Mouse (Mus musculus) liver, embryonic 13.5 days (tissue): Measurements from ENCODE around the gene AC141477.1. TPM values are rescaled to one million over a fixed set of nuclear protein-coding genes. Genes with fewer than 3 reads are reported as not detected.

Source experiments
- ATAC-seq: fragments of 200-750 bp; cut with Nextera tagmentation; 2 replicates; pipeline ENCODE4 v1.8.0; 2017; ENCODE audit warnings: low read depth, mild to moderate bottlenecking, moderate number of reproducible peaks, moderate library complexity
- DNase-seq: peaks from one replicate; pipeline ENCODE4 v3.0.0; 2022
- H3K27ac ChIP-seq: fragments of 300-500 bp; sonication (generic); 2 replicates; pipeline ENCODE4 v1.5.1; 2015; ENCODE audit warnings: moderate library complexity, mild to moderate bottlenecking, inconsistent platforms
- H3K27me3 ChIP-seq: fragments of 300-500 bp; sonication (generic); 2 replicates; pipeline ENCODE4 v1.6.1; 2015; ENCODE audit warnings: mild to moderate bottlenecking, inconsistent platforms
- H3K36me3 ChIP-seq: fragments of 300-500 bp; sonication (generic); 2 replicates; pipeline ENCODE4 v1.6.1; 2015; ENCODE audit warnings: mild to moderate bottlenecking, inconsistent platforms
- H3K4me1 ChIP-seq: fragments of 300-500 bp; sonication (generic); replicated peaks from 2 replicates; pipeline ENCODE4 v1.6.1; 2015; ENCODE audit warnings: inconsistent platforms
- H3K4me2 ChIP-seq: fragments of 300-500 bp; sonication (generic); 2 replicates; pipeline ENCODE4 v1.6.1; 2015; ENCODE audit warnings: inconsistent platforms, mild to moderate bottlenecking, moderate library complexity
- H3K4me3 ChIP-seq: fragments of 300-500 bp; sonication (generic); replicated peaks from 2 replicates; pipeline ENCODE4 v1.5.1; 2015; ENCODE audit warnings: mild to moderate bottlenecking, inconsistent platforms
- H3K9ac ChIP-seq: fragments of 300-500 bp; sonication (generic); 2 replicates; pipeline ENCODE4 v1.6.1; 2015; ENCODE audit warnings: mild to moderate bottlenecking, inconsistent platforms
- H3K9me3 ChIP-seq: fragments of 300-500 bp; sonication (generic); replicated peaks from 2 replicates; pipeline ENCODE4 v1.6.1; 2016; ENCODE audit warnings: inconsistent platforms
- WGBS: fragments of 180-500 bp; shearing (Covaris S2); methylation state at CpG from one replicate; pipeline ENCODE4 v1.1.7; 2015; ENCODE audit not compliant: insufficient replicate concordance; 5-methylcytosine and 5-hydroxymethylcytosine counted together
- polyA plus RNA-seq: library from polyadenylated mRNA; unstranded; fragments of >200 nt; fragmentation: Nextera tagmentation; extraction: Ambion mirVana; gene quantifications from 2 replicates; pipeline ENCODE4 v1.2.1, GENCODE M21; 2015

AC141477.1 gene
- polyA plus RNA-seq: not detected in 2 replicates

- no peak for DNase-seq
- Histone ChIP-seq H3K36me3 (peaks cover 56% of the 10 kb centered on the region), H3K27me3 (no peaks in the 10 kb centered on the region), H3K4me1 (peaks cover 30% of the 10 kb centered on the region), H3K4me2 (peak within 1 kb of the TSS; percentile 85), H3K9ac (peak within 1 kb of the TSS; percentile 87; the same call in 1 of the 2 replicates), H3K27ac (no peak within 1 kb of the TSS), H3K4me3 (peak within 1 kb of the TSS; percentile 85), H3K9me3 (no peaks in the 10 kb centered on the region)
- no peak for ATAC-seq
- 90% methylated on average over 17 of the region's 17 CpGs for WGBS
Observed at GRCm38 (mm10) chr10:76440281-76440680, at the start of gene AC141477.1. Gene AC141477.1 (minus strand): TSS chr10:76440444.

DNA sequence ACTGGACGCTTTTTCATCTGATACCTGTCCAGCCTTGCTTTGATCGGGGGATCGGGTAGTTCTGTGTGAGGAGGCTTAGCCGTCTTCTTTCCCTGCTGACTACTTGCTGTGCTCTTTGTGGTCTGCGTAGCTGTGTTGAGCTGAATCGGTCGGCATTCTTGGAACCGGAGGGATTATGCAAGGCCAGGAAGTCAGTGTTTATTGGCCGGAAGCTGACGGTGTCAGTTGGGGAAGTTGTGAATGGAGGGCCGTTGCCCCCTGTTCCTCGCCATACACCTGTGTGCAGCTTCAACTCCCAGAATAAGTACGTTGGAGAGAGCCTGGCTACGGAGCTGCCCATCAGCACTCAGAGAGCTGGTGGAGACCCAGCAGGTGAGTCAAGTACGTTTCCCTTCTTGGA is 49.0 kb upstream of the AC141477.1 start:
- Histone ChIP-seq H3K4me3 (no peak overlapping the region), H3K9ac (no peak overlapping the region), H3K4me2 (no peak overlapping the region), H3K4me1 (peaks cover 26% of the 10 kb centered on the region), H3K9me3 (no peaks in the 10 kb centered on the region), H3K36me3 (peaks cover 91% of the 10 kb centered on the region), H3K27ac (peak overlapping the region; percentile 34; the same call in 1 of the 2 replicates), H3K27me3 (no peaks in the 10 kb centered on the region)
- DNase-seq: no peak
- no peak for ATAC-seq
- 72% methylated on average over 15 of the region's 15 CpGs for WGBS

DNA sequence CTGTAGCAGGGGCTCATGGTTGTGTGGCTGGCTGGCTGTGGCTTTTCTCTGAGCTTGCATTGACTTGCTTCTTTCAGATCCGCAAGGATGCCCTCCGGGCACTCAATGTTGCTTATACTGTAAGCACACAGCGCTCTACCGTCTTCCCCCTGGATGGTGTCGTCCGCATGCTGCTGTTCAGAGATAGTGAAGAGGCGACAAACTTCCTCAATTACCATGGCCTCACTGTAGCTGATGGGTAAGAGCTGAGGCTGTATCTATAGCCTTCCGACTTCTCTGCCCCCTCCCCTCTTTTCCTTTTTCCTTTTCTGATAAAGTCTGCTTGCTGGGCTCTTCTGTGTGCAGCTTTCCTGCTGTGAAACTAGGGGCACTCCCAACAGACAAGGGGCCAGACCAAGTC is 48.0 kb upstream of the AC141477.1 start:
- no peaks in the 10 kb centered on the region for H3K27me3 ChIP-seq
- H3K4me3 ChIP-seq: no peak overlapping the region
- peaks cover 17% of the 10 kb centered on the region for H3K4me1 ChIP-seq
- ATAC-seq (peak; percentile 78), DNase-seq (peak; percentile 40)
- H3K9ac ChIP-seq: no peak overlapping the region
- 29% methylated on average over 8 of the region's 8 CpGs for WGBS
- no peak overlapping the region for H3K4me2 ChIP-seq
- peak overlapping the region; percentile 34 for H3K27ac ChIP-seq
- peaks cover 91% of the 10 kb centered on the region for H3K36me3 ChIP-seq
- no peaks in the 10 kb centered on the region for H3K9me3 ChIP-seq

GRCm38 (mm10) chr10:76486302-76486701 is 46.1 kb upstream of the AC141477.1 start:
- Histone ChIP-seq H3K27ac (no peak overlapping the region), H3K4me2 (no peak overlapping the region), H3K9ac (no peak overlapping the region), H3K27me3 (no peaks in the 10 kb centered on the region), H3K36me3 (peaks cover 97% of the 10 kb centered on the region), H3K4me1 (peaks cover 15% of the 10 kb centered on the region; the same call in 1 of the 2 replicates), H3K9me3 (no peaks in the 10 kb centered on the region), H3K4me3 (no peak overlapping the region)
- DNase-seq (no peak), ATAC-seq (no peak)
- 59% methylated on average over 2 of the region's 2 CpGs for WGBS

DNA sequence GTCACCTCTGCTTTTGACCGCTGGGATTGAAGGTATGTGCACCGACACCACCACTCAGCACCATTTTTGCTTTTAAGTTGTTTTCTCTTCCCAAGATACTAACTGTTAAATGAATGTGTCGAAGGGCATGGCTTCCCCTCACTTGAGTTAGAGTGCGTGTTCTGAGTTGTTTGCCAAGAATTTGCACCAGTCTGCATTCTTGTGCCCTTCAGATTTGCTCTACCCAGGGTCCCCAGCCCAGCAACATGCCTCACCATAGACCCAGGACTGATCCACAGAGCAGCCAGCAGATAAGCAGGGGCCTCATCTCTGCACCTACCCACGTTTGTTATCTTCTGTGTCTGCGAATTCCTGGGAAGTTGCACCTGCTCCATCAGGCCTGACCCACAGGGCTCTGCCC is 41.2 kb upstream of the AC141477.1 start:
- H3K27me3 ChIP-seq: no peaks in the 10 kb centered on the region
- 76% methylated on average over 6 of the region's 6 CpGs for WGBS
- DNase-seq (no peak), ATAC-seq (no peak)
- no peak overlapping the region for H3K27ac ChIP-seq
- H3K4me2 ChIP-seq: no peak overlapping the region
- no peaks in the 10 kb centered on the region; the same call in 1 of the 2 replicates for H3K4me1 ChIP-seq
- H3K9me3 ChIP-seq: no peaks in the 10 kb centered on the region
- H3K36me3 ChIP-seq: peaks cover 97% of the 10 kb centered on the region
- no peak overlapping the region for H3K9ac ChIP-seq
- no peak overlapping the region for H3K4me3 ChIP-seq

- H3K36me3 ChIP-seq: peaks cover 97% of the 10 kb centered on the region
- H3K4me2 ChIP-seq: no peak overlapping the region
- DNase-seq (no peak), ATAC-seq (no peak)
- no peak overlapping the region for H3K27ac ChIP-seq
- no peak overlapping the region for H3K4me3 ChIP-seq
- H3K27me3 ChIP-seq: no peaks in the 10 kb centered on the region
- 92% methylated on average over 13 of the region's 13 CpGs for WGBS
- no peak overlapping the region for H3K9ac ChIP-seq
- H3K9me3 ChIP-seq: no peaks in the 10 kb centered on the region
- H3K4me1 ChIP-seq: no peaks in the 10 kb centered on the region
Observed at GRCm38 (mm10) chr10:76480851-76481250, 40.6 kb upstream of the AC141477.1 start.

DNA sequence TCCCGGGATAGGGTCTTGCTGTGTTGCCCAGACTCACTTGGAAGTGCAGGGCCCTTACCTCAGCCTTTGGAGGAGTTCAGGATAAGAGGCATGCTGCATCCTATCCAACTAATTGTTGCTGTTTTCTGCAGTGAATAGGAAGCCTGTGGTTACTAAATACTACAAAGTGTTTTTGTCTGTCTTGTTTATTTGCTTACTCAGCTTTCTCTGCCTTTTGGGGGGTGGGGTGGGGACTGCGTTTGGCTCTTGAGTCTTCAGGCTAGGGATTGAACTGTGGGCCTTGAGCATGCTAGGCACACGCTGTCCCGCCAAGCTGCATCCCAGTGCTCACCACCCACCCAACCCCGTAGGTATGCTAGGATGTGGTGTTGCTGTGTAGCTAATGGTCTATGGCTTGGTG is 33.5 kb upstream of the AC141477.1 start:
- Histone ChIP-seq H3K4me3 (no peak overlapping the region), H3K4me2 (no peak overlapping the region), H3K9me3 (no peaks in the 10 kb centered on the region), H3K27ac (no peak overlapping the region), H3K9ac (no peak overlapping the region), H3K27me3 (no peaks in the 10 kb centered on the region), H3K36me3 (peaks cover 79% of the 10 kb centered on the region), H3K4me1 (peaks cover 23% of the 10 kb centered on the region)
- ATAC-seq (no peak), DNase-seq (no peak)
- WGBS: 85% methylated on average over 5 of the region's 5 CpGs

- Histone ChIP-seq H3K27me3 (no peaks in the 10 kb centered on the region), H3K36me3 (peaks cover 35% of the 10 kb centered on the region)
Observed at GRCm38 (mm10) chr10:76468203-76469162, 28.2 kb upstream of the AC141477.1 start, which contains the start of the genes Mcm3ap and Ybey. Gene Mcm3ap (plus strand): TSS chr10:76468927. Gene Ybey (minus strand): TSS chr10:76469114.

GRCm38 (mm10) chr10:76462721-76463120 is 22.5 kb upstream of the AC141477.1 start:
- H3K27me3 ChIP-seq: no peaks in the 10 kb centered on the region
- DNase-seq (no peak), ATAC-seq (no peak)
- no peak overlapping the region for H3K9ac ChIP-seq
- 69% methylated on average over 6 of the region's 6 CpGs for WGBS
- H3K4me3 ChIP-seq: no peak overlapping the region
- H3K4me1 ChIP-seq: peaks cover 3% of the 10 kb centered on the region
- no peak overlapping the region for H3K4me2 ChIP-seq
- no peak overlapping the region for H3K27ac ChIP-seq
- 0 out of 2 replicates have a peak, but pooled peaks cover 3% of the 10 kb centered on the region for H3K9me3 ChIP-seq
- peaks cover 26% of the 10 kb centered on the region for H3K36me3 ChIP-seq

More at GRCm38 (mm10) chr10:76468203-76469162, 28.2 kb upstream of the AC141477.1 start, which contains the start of the genes Mcm3ap and Ybey:
- ATAC-seq: peak; percentile 97
- DNase-seq: peak; percentile 84
- Histone ChIP-seq H3K4me3 (peak within 1 kb of the TSS; percentile 86), H3K27ac (peak within 1 kb of the TSS; percentile 92), H3K9ac (peak within 1 kb of the TSS; percentile 89), H3K4me1 (peaks cover 29% of the 10 kb centered on the region), H3K4me2 (peak within 1 kb of the TSS; percentile 61), H3K9me3 (no peaks in the 10 kb centered on the region)
- WGBS: under 1% methylated on average over 55 of the region's 55 CpGs

DNA sequence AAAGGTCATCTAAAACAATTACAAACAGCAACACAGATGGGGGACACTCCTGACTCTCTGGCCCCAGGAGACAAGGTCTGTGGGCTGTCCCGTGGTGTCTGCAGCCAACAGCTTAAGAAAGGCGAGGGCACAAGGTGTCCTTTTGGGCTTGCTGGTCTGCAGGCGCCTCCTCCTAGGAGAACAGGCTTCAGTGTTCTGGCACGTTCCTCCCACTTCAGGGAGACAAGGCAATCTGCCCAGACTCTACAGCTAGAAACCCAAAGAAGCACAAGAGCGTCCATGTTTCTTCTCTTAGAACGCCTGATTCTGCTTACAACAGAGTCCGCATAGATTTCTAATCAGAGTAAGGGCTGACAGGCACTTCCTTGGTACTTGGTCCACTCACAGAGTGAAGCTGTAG is 22.1 kb upstream of the AC141477.1 start:
- Histone ChIP-seq H3K27ac (no peak overlapping the region), H3K9me3 (0 out of 2 replicates have a peak, but pooled peaks cover 3% of the 10 kb centered on the region), H3K36me3 (peaks cover 26% of the 10 kb centered on the region), H3K9ac (no peak overlapping the region), H3K4me2 (no peak overlapping the region), H3K4me1 (no peaks in the 10 kb centered on the region; the same call in 1 of the 2 replicates), H3K4me3 (no peak overlapping the region), H3K27me3 (no peaks in the 10 kb centered on the region)
- DNase-seq: no peak
- ATAC-seq: no peak
- 84% methylated on average over 7 of the region's 7 CpGs for WGBS

- Histone ChIP-seq H3K4me1 (no peaks in the 10 kb centered on the region), H3K27ac (no peak overlapping the region), H3K9ac (no peak overlapping the region), H3K4me2 (no peak overlapping the region), H3K36me3 (peaks cover 26% of the 10 kb centered on the region), H3K27me3 (no peaks in the 10 kb centered on the region), H3K4me3 (no peak overlapping the region), H3K9me3 (0 out of 2 replicates have a peak, but pooled peaks cover 3% of the 10 kb centered on the region)
- ATAC-seq (no peak), DNase-seq (no peak)
- WGBS: 75% methylated on average over 1 of the region's 1 CpGs
Observed at GRCm38 (mm10) chr10:76461255-76461654, 21.0 kb upstream of the AC141477.1 start.
